Mouse (Mus musculus): ENCODE data around the gene Pcgf3. TPM values are rescaled to one million over a fixed set of nuclear protein-coding genes. Genes with fewer than 3 reads are reported as not detected.
A peak's percentile ranks its signal among the peaks of the same experiment; 100 is the strongest.

Pcgf3 gene
- total and polyA plus RNA-seq, 2 experiments from 2014 or later, result 13.9 to 18.7 TPM

GRCm38 (mm10) chr5:108543516-108544291, 82.7 kb downstream of the Pcgf3 start:
- ATAC-seq (ENCODE audit: insufficient read depth, low read depth), result no peak
- DNase-seq (ENCODE audit: low spot score), result no peak
- 56% methylated on average over 7 of the region's 7 CpGs for WGBS

GRCm38 (mm10) chr5:108547636-108548035, 86.6 kb downstream of the Pcgf3 start:
- no peak for TF ChIP-seq EP300 (IDR thresholded peaks at IDR 0.05; ENCODE audit: low read depth)
- TF ChIP-seq CTCF (IDR thresholded peaks at IDR 0.05; ENCODE audit: low read depth), result no peak
- H3K4me1 ChIP-seq (ENCODE audit: control insufficient read depth, insufficient read depth), result no peaks in the 10 kb centered on the region
- H3K36me3 ChIP-seq (replicated peaks; ENCODE audit: control insufficient read depth, insufficient read depth, low read length), result no peaks in the 10 kb centered on the region
- H3K27ac ChIP-seq (ENCODE audit: low read depth), result no peak overlapping the region
- no peak for ATAC-seq (ENCODE audit: insufficient read depth, low read depth)
- H3K27me3 ChIP-seq (ENCODE audit: control insufficient read depth, insufficient read depth, low read length), result peaks cover 29% of the 10 kb centered on the region
- WGBS, result 79% methylated on average over 5 of the region's 5 CpGs
- no peak overlapping the region for H3K9ac ChIP-seq (replicated peaks; ENCODE audit: low read depth, low read length)
- no peak for DNase-seq (ENCODE audit: low spot score)
- H3K4me3 ChIP-seq (ENCODE audit: low read depth, low read length), result no peak overlapping the region
- H3K9me3 ChIP-seq (replicated peaks; ENCODE audit: control insufficient read depth, low read length), result no peaks in the 10 kb centered on the region
- no peak overlapping the region for H3K4me2 ChIP-seq (ENCODE audit: low read depth, low read length)

More at GRCm38 (mm10) chr5:108543516-108544291, 82.7 kb downstream of the Pcgf3 start:
- Histone ChIP-seq H3K9ac (replicated peaks; ENCODE audit: low read depth, low read length) (no peak overlapping the region), H3K27me3 (ENCODE audit: control insufficient read depth, insufficient read depth, low read length) (0 out of 2 replicates have a peak, but pooled peaks cover 4% of the 10 kb centered on the region), H3K4me1 (ENCODE audit: control insufficient read depth, insufficient read depth) (no peaks in the 10 kb centered on the region), H3K4me3 (ENCODE audit: low read depth, low read length) (no peak overlapping the region), H3K27ac (ENCODE audit: low read depth) (no peak overlapping the region), H3K9me3 (replicated peaks; ENCODE audit: control insufficient read depth, low read length) (no peaks in the 10 kb centered on the region), H3K36me3 (replicated peaks; ENCODE audit: control insufficient read depth, insufficient read depth, low read length) (no peaks in the 10 kb centered on the region), H3K4me2 (ENCODE audit: low read depth, low read length) (no peak overlapping the region)
- no peak for TF ChIP-seq CTCF (IDR thresholded peaks at IDR 0.05; ENCODE audit: low read depth)
- TF ChIP-seq EP300 (IDR thresholded peaks at IDR 0.05; ENCODE audit: low read depth), result no peak

GRCm38 (mm10) chr5:108549137-108549488, 88.1 kb downstream of the Pcgf3 start:
- H3K27ac ChIP-seq (ENCODE audit: low read depth), result no peak overlapping the region
- H3K9me3 ChIP-seq (replicated peaks; ENCODE audit: control insufficient read depth, low read length), result no peaks in the 10 kb centered on the region
- WGBS, result 10% methylated on average over 7 of the region's 7 CpGs
- no peaks in the 10 kb centered on the region for H3K4me1 ChIP-seq (ENCODE audit: control insufficient read depth, insufficient read depth)
- 0 out of 2 replicates have a peak overlapping the region, but pooled peaks have one; percentile 52 for H3K4me2 ChIP-seq (ENCODE audit: low read depth, low read length)
- no peak for TF ChIP-seq CTCF (IDR thresholded peaks at IDR 0.05; ENCODE audit: low read depth)
- TF ChIP-seq EP300 (IDR thresholded peaks at IDR 0.05; ENCODE audit: low read depth), result no peak
- DNase-seq (ENCODE audit: low spot score), result no peak
- H3K9ac ChIP-seq (replicated peaks; ENCODE audit: low read depth, low read length), result no peak overlapping the region
- ATAC-seq (ENCODE audit: insufficient read depth, low read depth), result no peak
- no peaks in the 10 kb centered on the region for H3K36me3 ChIP-seq (replicated peaks; ENCODE audit: control insufficient read depth, insufficient read depth, low read length)
- no peak overlapping the region for H3K4me3 ChIP-seq (ENCODE audit: low read depth, low read length)
- H3K27me3 ChIP-seq (ENCODE audit: control insufficient read depth, insufficient read depth, low read length), result peaks cover 29% of the 10 kb centered on the region

- under 1% methylated on average over 50 of the region's 56 CpGs for WGBS
- H3K27ac ChIP-seq (ENCODE audit: low read depth), result no peak within 1 kb of the TSS
- H3K27me3 ChIP-seq (ENCODE audit: control insufficient read depth, insufficient read depth, low read length), result peaks cover 29% of the 10 kb centered on the region
- no peaks in the 10 kb centered on the region for H3K9me3 ChIP-seq (replicated peaks; ENCODE audit: control insufficient read depth, low read length)
- H3K36me3 ChIP-seq (replicated peaks; ENCODE audit: control insufficient read depth, insufficient read depth, low read length), result no peaks in the 10 kb centered on the region
- H3K4me1 ChIP-seq (ENCODE audit: control insufficient read depth, insufficient read depth), result no peaks in the 10 kb centered on the region
- TF ChIP-seq EP300 (IDR thresholded peaks at IDR 0.05; ENCODE audit: low read depth) (no peak), CTCF (IDR thresholded peaks at IDR 0.05; ENCODE audit: low read depth) (no peak)
- DNase-seq (ENCODE audit: low spot score) (peak; percentile 49), ATAC-seq (ENCODE audit: insufficient read depth, low read depth) (peak; percentile 71)
- H3K9ac ChIP-seq (replicated peaks; ENCODE audit: low read depth, low read length), result no peak within 1 kb of the TSS
- peak within 1 kb of the TSS; percentile 52 for H3K4me2 ChIP-seq (ENCODE audit: low read depth, low read length)
- peak within 1 kb of the TSS; percentile 27 for H3K4me3 ChIP-seq (ENCODE audit: low read depth, low read length)
These were observed 88.6 kb downstream of the Pcgf3 start, which contains the start of gene Cplx1 for GRCm38 (mm10) chr5:108549489-108550206. Gene Cplx1, minus strand, starts transcription at chr5:108550024.

- H3K27me3 ChIP-seq (ENCODE audit: control insufficient read depth, insufficient read depth, low read length), result peaks cover 29% of the 10 kb centered on the region
- DNase-seq (ENCODE audit: low spot score), result no peak
- TF ChIP-seq CTCF (IDR thresholded peaks at IDR 0.05; ENCODE audit: low read depth) (no peak), EP300 (IDR thresholded peaks at IDR 0.05; ENCODE audit: low read depth) (no peak)
- no peak overlapping the region for H3K27ac ChIP-seq (ENCODE audit: low read depth)
- no peak for ATAC-seq (ENCODE audit: insufficient read depth, low read depth)
- H3K4me2 ChIP-seq (ENCODE audit: low read depth, low read length), result peak overlapping the region; percentile 52
- H3K36me3 ChIP-seq (replicated peaks; ENCODE audit: control insufficient read depth, insufficient read depth, low read length), result no peaks in the 10 kb centered on the region
- H3K9me3 ChIP-seq (replicated peaks; ENCODE audit: control insufficient read depth, low read length), result no peaks in the 10 kb centered on the region
- H3K4me3 ChIP-seq (ENCODE audit: low read depth, low read length), result peak overlapping the region; percentile 27
- no peaks in the 10 kb centered on the region for H3K4me1 ChIP-seq (ENCODE audit: control insufficient read depth, insufficient read depth)
- H3K9ac ChIP-seq (replicated peaks; ENCODE audit: low read depth, low read length), result no peak overlapping the region
- WGBS, result 3% methylated on average over 16 of the region's 16 CpGs
These were observed 89.2 kb downstream of the Pcgf3 start for GRCm38 (mm10) chr5:108550207-108550594.
